Mouse (Mus musculus): ENCODE data around the gene Ggt5. TPM values are rescaled to one million over a fixed set of nuclear protein-coding genes. Genes with fewer than 3 reads are reported as not detected.
A peak's percentile ranks its signal among the peaks of the same experiment; 100 is the strongest.

Gene Ggt5
- polyA plus RNA-seq, 1 experiment from 2014 or later: 0.22 TPM

DNA sequence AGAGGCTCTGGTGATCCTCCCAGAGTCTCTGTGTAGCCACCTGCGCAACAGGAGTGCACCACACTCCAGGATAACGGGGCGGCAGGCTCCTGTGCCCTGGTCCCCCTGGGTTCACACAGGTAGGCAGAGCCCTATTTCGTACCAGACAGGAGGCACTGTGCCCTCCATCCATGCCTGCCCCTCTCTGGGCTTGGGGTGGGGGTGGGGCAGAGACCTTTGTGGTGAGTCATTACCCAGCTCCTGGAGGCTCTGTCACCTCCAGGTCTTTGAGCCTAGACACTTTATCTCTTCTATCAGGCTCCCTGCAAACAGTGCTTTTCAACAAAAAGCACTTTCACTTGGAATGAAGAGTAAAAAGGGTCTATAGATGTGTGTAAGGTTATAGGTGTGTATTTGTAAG is 20.3 kb upstream of the Ggt5 start:
- H3K9me3 ChIP-seq (replicated peaks; ENCODE audit: control insufficient read depth, low read length): no peaks in the 10 kb centered on the region
- H3K9ac ChIP-seq (replicated peaks; ENCODE audit: low read length): no peak overlapping the region
- H3K27me3 ChIP-seq (ENCODE audit: control insufficient read depth, insufficient read depth, low read length): no peaks in the 10 kb centered on the region
- H3K4me2 ChIP-seq (ENCODE audit: low read depth, low read length): no peak overlapping the region
- H3K4me1 ChIP-seq (ENCODE audit: control insufficient read depth, insufficient read depth, low read length): no peaks in the 10 kb centered on the region
- H3K27ac ChIP-seq (replicated peaks; ENCODE audit: low read depth, low read length): no peak overlapping the region
- no peak overlapping the region for H3K4me3 ChIP-seq (ENCODE audit: low read depth, low read length)
- ATAC-seq (replicated peaks; ENCODE audit: insufficient number of reproducible peaks, low FRiP score, low TSS enrichment, low read depth) (no peak), DNase-seq (ENCODE audit: low spot score) (no peak)
- 11% methylated on average over 4 of the region's 4 CpGs for WGBS
- H3K36me3 ChIP-seq (replicated peaks; ENCODE audit: control insufficient read depth, insufficient read depth, low read depth, low read length): no peaks in the 10 kb centered on the region

DNA sequence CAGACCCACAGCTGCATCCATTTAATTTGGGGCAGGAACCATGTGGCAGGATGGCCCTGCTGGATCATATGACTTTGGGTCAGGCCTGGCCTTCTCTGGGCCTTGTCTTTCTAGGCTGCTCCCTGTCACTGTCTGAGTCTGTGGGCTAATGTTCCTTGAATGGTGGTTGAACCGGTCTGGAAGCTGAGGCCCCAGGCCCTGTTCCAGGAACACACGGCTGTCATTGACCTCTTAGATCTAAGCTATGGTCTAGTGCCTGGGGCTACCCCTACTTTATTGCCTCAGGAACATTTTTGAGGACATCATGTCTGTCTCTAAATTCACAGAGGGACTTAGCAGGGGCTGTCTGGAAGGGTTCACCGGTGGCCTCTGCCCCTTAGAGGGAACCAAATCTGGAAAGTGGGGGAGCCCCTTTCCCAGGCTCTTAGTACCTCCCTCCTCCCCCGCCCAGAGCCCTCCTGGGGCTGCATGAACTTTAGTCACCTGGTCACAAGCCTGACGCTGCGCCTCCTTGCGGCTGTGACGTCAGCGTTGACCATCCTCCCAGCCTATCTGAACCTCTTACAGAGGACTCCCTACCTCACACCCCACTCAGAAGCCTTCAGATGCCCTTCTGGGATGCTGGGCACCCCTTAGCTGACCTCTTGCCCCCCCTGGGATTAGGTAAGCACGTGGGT is 18.0 kb upstream of the Ggt5 start:
- WGBS: 26% methylated on average over 10 of the region's 10 CpGs
- H3K27ac ChIP-seq (replicated peaks; ENCODE audit: low read depth, low read length): no peak overlapping the region
- no peak for DNase-seq (ENCODE audit: low spot score)
- H3K4me3 ChIP-seq (ENCODE audit: low read depth, low read length): no peak overlapping the region
- H3K27me3 ChIP-seq (ENCODE audit: control insufficient read depth, insufficient read depth, low read length): no peaks in the 10 kb centered on the region
- no peak for ATAC-seq (replicated peaks; ENCODE audit: insufficient number of reproducible peaks, low FRiP score, low TSS enrichment, low read depth)
- no peaks in the 10 kb centered on the region for H3K4me1 ChIP-seq (ENCODE audit: control insufficient read depth, insufficient read depth, low read length)
- H3K9me3 ChIP-seq (replicated peaks; ENCODE audit: control insufficient read depth, low read length): no peaks in the 10 kb centered on the region
- H3K36me3 ChIP-seq (replicated peaks; ENCODE audit: control insufficient read depth, insufficient read depth, low read depth, low read length): no peaks in the 10 kb centered on the region
- no peak overlapping the region for H3K9ac ChIP-seq (replicated peaks; ENCODE audit: low read length)
- H3K4me2 ChIP-seq (ENCODE audit: low read depth, low read length): no peak overlapping the region

DNA sequence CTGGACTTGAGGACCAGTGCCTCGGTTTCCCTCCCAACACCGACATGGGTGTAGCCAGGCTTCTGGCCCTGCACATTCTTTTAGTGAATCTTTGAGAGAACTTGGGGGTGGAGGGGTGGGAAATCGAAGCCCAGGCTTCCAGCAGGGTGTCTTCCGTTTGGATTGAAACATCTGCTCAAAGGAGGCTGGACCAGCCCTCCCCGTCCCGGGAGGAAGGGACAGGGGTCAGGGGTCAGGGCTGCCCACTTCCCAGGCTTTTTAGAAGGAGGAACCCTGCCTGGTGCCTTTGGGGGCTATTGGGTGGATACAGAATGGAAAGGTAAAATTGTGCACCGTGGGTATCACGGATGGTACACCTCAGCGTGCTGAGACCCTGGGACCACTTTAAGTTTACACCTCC is 17.2 kb upstream of the Ggt5 start:
- Histone ChIP-seq H3K36me3 (replicated peaks; ENCODE audit: control insufficient read depth, insufficient read depth, low read depth, low read length) (no peaks in the 10 kb centered on the region), H3K4me3 (ENCODE audit: low read depth, low read length) (no peak overlapping the region), H3K27ac (replicated peaks; ENCODE audit: low read depth, low read length) (no peak overlapping the region), H3K4me2 (ENCODE audit: low read depth, low read length) (no peak overlapping the region), H3K4me1 (ENCODE audit: control insufficient read depth, insufficient read depth, low read length) (no peaks in the 10 kb centered on the region), H3K9me3 (replicated peaks; ENCODE audit: control insufficient read depth, low read length) (no peaks in the 10 kb centered on the region), H3K9ac (replicated peaks; ENCODE audit: low read length) (no peak overlapping the region), H3K27me3 (ENCODE audit: control insufficient read depth, insufficient read depth, low read length) (no peaks in the 10 kb centered on the region)
- DNase-seq (ENCODE audit: low spot score) (no peak), ATAC-seq (replicated peaks; ENCODE audit: insufficient number of reproducible peaks, low FRiP score, low TSS enrichment, low read depth) (no peak)
- 35% methylated on average over 9 of the region's 9 CpGs for WGBS

DNA sequence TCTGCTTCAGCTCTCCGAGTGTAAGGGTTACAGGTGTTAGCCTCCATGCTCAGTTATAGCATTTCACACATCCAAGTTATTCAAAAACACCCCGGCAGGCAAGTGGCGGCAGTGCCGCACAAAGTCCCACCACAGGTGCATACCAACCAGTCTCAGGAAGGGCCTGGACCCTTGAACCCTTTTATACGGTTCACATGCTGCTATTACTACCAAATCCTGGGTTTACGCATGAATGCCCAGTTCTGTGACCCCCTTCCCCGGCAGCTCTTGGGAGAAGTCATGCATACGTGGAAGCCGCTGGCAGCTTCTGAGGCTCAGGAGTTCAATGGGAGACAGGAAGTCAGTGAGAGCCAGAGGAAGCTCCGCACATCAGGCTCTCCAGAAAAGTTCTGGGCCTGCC is 16.0 kb upstream of the Ggt5 start:
- no peak overlapping the region for H3K27ac ChIP-seq (replicated peaks; ENCODE audit: low read depth, low read length)
- no peak overlapping the region for H3K4me2 ChIP-seq (ENCODE audit: low read depth, low read length)
- no peaks in the 10 kb centered on the region for H3K36me3 ChIP-seq (replicated peaks; ENCODE audit: control insufficient read depth, insufficient read depth, low read depth, low read length)
- DNase-seq (ENCODE audit: low spot score) (no peak), ATAC-seq (replicated peaks; ENCODE audit: insufficient number of reproducible peaks, low FRiP score, low TSS enrichment, low read depth) (no peak)
- no peaks in the 10 kb centered on the region for H3K4me1 ChIP-seq (ENCODE audit: control insufficient read depth, insufficient read depth, low read length)
- no peaks in the 10 kb centered on the region for H3K27me3 ChIP-seq (ENCODE audit: control insufficient read depth, insufficient read depth, low read length)
- no peak overlapping the region for H3K9ac ChIP-seq (replicated peaks; ENCODE audit: low read length)
- WGBS: 71% methylated on average over 10 of the region's 10 CpGs
- no peak overlapping the region for H3K4me3 ChIP-seq (ENCODE audit: low read depth, low read length)
- no peaks in the 10 kb centered on the region for H3K9me3 ChIP-seq (replicated peaks; ENCODE audit: control insufficient read depth, low read length)

DNA sequence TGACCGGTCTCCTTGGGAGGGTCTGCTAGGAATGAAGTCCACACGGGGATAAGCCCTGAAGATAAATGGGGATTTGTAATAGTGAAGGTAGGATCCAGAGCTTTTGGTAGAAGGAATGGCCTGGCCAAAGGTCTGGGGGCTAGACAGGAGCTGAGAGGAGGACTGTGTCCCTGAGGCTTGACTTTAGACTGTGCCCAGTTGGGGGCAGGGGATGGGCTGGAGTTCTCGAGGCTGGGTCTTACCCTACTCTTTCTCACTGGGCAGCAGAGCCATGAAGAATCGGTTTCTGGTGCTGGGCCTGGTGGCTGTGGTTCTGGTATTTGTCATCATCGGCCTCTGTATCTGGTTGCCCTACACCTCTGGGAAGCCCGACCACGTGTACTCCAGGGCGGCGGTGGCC is 15.2 kb upstream of the Ggt5 start:
- no peaks in the 10 kb centered on the region for H3K9me3 ChIP-seq (replicated peaks; ENCODE audit: control insufficient read depth, low read length)
- H3K9ac ChIP-seq (replicated peaks; ENCODE audit: low read length): no peak overlapping the region
- H3K27ac ChIP-seq (replicated peaks; ENCODE audit: low read depth, low read length): no peak overlapping the region
- WGBS: 85% methylated on average over 9 of the region's 9 CpGs
- H3K4me1 ChIP-seq (ENCODE audit: control insufficient read depth, insufficient read depth, low read length): no peaks in the 10 kb centered on the region
- no peak for ATAC-seq (replicated peaks; ENCODE audit: insufficient number of reproducible peaks, low FRiP score, low TSS enrichment, low read depth)
- no peak for DNase-seq (ENCODE audit: low spot score)
- H3K4me3 ChIP-seq (ENCODE audit: low read depth, low read length): no peak overlapping the region
- H3K27me3 ChIP-seq (ENCODE audit: control insufficient read depth, insufficient read depth, low read length): no peaks in the 10 kb centered on the region
- H3K36me3 ChIP-seq (replicated peaks; ENCODE audit: control insufficient read depth, insufficient read depth, low read depth, low read length): no peaks in the 10 kb centered on the region
- no peak overlapping the region for H3K4me2 ChIP-seq (ENCODE audit: low read depth, low read length)

DNA sequence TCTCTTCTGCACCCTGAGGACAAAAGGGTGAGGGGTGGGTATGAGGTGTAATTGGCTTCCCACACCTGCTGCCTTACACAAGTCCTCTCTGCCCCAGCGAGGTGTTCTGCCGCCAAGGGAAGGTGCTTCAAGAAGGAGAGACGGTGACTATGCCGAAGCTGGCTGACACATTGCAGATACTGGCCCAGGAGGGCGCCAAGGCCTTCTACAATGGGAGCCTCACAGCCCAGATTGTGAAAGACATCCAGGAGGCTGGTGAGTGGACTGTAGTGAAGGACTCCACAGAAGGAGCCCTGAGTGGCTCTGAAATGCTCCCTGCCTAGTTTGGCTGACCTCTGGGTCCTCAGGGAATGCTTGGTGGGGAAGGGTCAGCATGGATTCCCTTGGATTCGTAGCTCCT is 10.0 kb upstream of the Ggt5 start:
- Histone ChIP-seq H3K4me1 (ENCODE audit: control insufficient read depth, insufficient read depth, low read length) (no peaks in the 10 kb centered on the region), H3K36me3 (replicated peaks; ENCODE audit: control insufficient read depth, insufficient read depth, low read depth, low read length) (no peaks in the 10 kb centered on the region), H3K9me3 (replicated peaks; ENCODE audit: control insufficient read depth, low read length) (no peaks in the 10 kb centered on the region), H3K4me2 (ENCODE audit: low read depth, low read length) (no peak overlapping the region), H3K4me3 (ENCODE audit: low read depth, low read length) (no peak overlapping the region), H3K27me3 (ENCODE audit: control insufficient read depth, insufficient read depth, low read length) (no peaks in the 10 kb centered on the region), H3K9ac (replicated peaks; ENCODE audit: low read length) (no peak overlapping the region), H3K27ac (replicated peaks; ENCODE audit: low read depth, low read length) (no peak overlapping the region)
- ATAC-seq (replicated peaks; ENCODE audit: insufficient number of reproducible peaks, low FRiP score, low TSS enrichment, low read depth) (no peak), DNase-seq (ENCODE audit: low spot score) (no peak)
- 87% methylated on average over 6 of the region's 6 CpGs for WGBS

DNA sequence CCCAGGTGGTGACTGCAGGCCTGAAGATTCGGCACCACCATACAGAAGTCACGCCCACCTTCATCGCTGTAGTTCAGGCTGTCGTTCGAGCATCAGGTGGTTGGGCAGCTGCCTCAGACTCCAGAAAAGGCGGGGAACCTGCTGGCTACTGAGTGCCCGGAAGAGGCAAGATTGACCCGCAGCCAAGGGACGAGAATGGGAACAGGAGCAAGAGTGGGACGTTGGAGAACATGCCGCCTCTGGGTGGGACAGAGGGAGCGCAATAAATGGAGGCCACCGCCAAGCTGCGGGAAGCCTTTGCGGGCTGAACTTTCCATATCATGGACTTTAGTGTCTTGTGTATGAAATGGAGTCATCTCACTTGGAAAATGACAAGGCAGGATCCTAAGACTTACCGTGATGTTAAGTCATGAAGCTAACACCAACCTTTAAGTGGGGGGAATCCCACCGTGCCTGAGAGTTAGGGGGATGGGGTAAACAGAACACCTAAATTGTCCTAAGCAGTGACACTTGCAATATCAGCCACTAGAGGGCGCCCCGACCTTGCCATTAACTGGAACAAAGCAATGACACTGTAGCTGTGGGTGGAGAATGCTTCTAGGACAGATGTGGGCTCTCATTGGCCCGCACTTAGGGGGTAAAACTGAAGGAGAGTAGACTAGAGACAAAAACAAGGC is 3.1 kb upstream of the Ggt5 start:
- no peaks in the 10 kb centered on the region for H3K4me1 ChIP-seq (ENCODE audit: control insufficient read depth, insufficient read depth, low read length)
- no peak overlapping the region; the same call in 1 of the 2 replicates for H3K4me2 ChIP-seq (ENCODE audit: low read depth, low read length)
- H3K4me3 ChIP-seq (ENCODE audit: low read depth, low read length): no peak overlapping the region
- ATAC-seq (replicated peaks; ENCODE audit: insufficient number of reproducible peaks, low FRiP score, low TSS enrichment, low read depth): peak; percentile 69
- peak; percentile 95 for DNase-seq (ENCODE audit: low spot score)
- H3K9me3 ChIP-seq (replicated peaks; ENCODE audit: control insufficient read depth, low read length): no peaks in the 10 kb centered on the region
- no peak overlapping the region for H3K27ac ChIP-seq (replicated peaks; ENCODE audit: low read depth, low read length)
- H3K9ac ChIP-seq (replicated peaks; ENCODE audit: low read length): no peak overlapping the region; the same call in 1 of the 2 replicates
- 16% methylated on average over 20 of the region's 20 CpGs for WGBS
- no peaks in the 10 kb centered on the region for H3K27me3 ChIP-seq (ENCODE audit: control insufficient read depth, insufficient read depth, low read length)
- no peaks in the 10 kb centered on the region for H3K36me3 ChIP-seq (replicated peaks; ENCODE audit: control insufficient read depth, insufficient read depth, low read depth, low read length)

DNA sequence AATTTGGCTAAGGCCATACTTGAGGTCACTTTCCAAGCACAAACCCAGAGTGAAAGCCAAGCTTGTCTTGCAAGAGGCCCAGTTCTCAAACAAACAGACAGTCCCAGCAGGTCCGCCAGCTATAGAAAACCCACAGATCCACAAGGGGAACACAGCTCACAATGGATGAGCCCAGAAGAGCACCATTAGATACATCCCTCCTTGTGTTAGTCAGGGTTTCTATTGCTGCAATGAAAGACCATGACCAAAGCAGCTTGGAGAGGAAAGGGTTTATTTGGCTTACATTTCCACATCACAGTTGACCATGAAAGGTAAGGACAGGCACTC is 2.6 kb upstream of the Ggt5 start:
- Histone ChIP-seq H3K4me3 (ENCODE audit: low read depth, low read length) (no peak overlapping the region), H3K36me3 (replicated peaks; ENCODE audit: control insufficient read depth, insufficient read depth, low read depth, low read length) (no peaks in the 10 kb centered on the region), H3K9me3 (replicated peaks; ENCODE audit: control insufficient read depth, low read length) (no peaks in the 10 kb centered on the region), H3K4me1 (ENCODE audit: control insufficient read depth, insufficient read depth, low read length) (no peaks in the 10 kb centered on the region), H3K27ac (replicated peaks; ENCODE audit: low read depth, low read length) (no peak overlapping the region), H3K4me2 (ENCODE audit: low read depth, low read length) (no peak overlapping the region), H3K27me3 (ENCODE audit: control insufficient read depth, insufficient read depth, low read length) (no peaks in the 10 kb centered on the region), H3K9ac (replicated peaks; ENCODE audit: low read length) (no peak overlapping the region)
- DNase-seq (ENCODE audit: low spot score) (no peak), ATAC-seq (replicated peaks; ENCODE audit: insufficient number of reproducible peaks, low FRiP score, low TSS enrichment, low read depth) (no peak)
- 86% methylated on average over 1 of the region's 1 CpGs for WGBS

Data from embryonic facial prominence, embryonic 11.5 days (tissue).